Mouse (Mus musculus) cortical plate, adult 2 months (tissue): Measurements from ENCODE around the gene Ptpn9. TPM values are rescaled to one million over a fixed set of nuclear protein-coding genes. Genes with fewer than 3 reads are reported as not detected.
"Not testable (repeated sequence)": the region's sequence is repeated elsewhere in the genome, so short reads cannot be mapped to it uniquely, and the experiment has no call there.

Experiments used
- H3K27ac ChIP-seq: fragments of 200-500 bp; 2 replicates; pipeline ENCODE4 v1.5.1; 2012; ENCODE audit warnings: low read length, control low read depth, inconsistent platforms; ENCODE audit not compliant: insufficient read depth
- H3K4me1 ChIP-seq: fragments of 200-500 bp; 2 replicates; pipeline ENCODE4 v1.6.1; 2011; ENCODE audit warnings: low read length; ENCODE audit not compliant: control insufficient read depth, insufficient read depth
- H3K4me3 ChIP-seq: fragments of 200-500 bp; 2 replicates; pipeline ENCODE4 v1.5.1; 2011; ENCODE audit warnings: mild to moderate bottlenecking, low read length, control low read depth; ENCODE audit not compliant: insufficient read depth
- CTCF ChIP-seq: fragments of 200-500 bp; IDR thresholded peaks from 2 replicates; pipeline ENCODE4 v1.5.1; 2011; ENCODE audit warnings: mild to moderate bottlenecking, control low read depth, low read length; ENCODE audit not compliant: insufficient read depth; ENCODE audit errors: extremely low read depth
- POLR2A ChIP-seq: fragments of 200-500 bp; IDR thresholded peaks from 2 replicates; pipeline ENCODE4 v1.6.1; 2011; ENCODE audit warnings: mild to moderate bottlenecking, low read length, control low read depth; ENCODE audit not compliant: insufficient read depth; ENCODE audit errors: extremely low read depth
- polyA plus RNA-seq: library from polyadenylated mRNA; depleted of rRNA; stranded (reverse); fragments of >200 nt; gene quantifications from 2 replicates; pipeline ENCODE4 v1.2.3, GENCODE M21; 2012; rRNA removed

The Ptpn9 gene
- polyA plus RNA-seq, result 23.9 TPM in 2 replicates

- Histone ChIP-seq H3K27ac (peak within 1 kb of the TSS; percentile 95), H3K4me3 (peak within 1 kb of the TSS; percentile 100), H3K4me1 (no peaks in the 10 kb centered on the region; the same call in 1 of the 2 replicates)
- TF ChIP-seq CTCF, result peak; percentile 41
- TF ChIP-seq POLR2A, result no peak
These were observed at the start of gene Ptpn9 for GRCm38 (mm10) chr9:56994286-56995197. Ptpn9 (plus strand) TSS chr9:56994923.

- H3K4me3 ChIP-seq, H3K27ac ChIP-seq, H3K4me1 ChIP-seq: not testable (repeated sequence)
- TF ChIP-seq CTCF, result peak; percentile 64
These were observed 47.2 kb upstream of the Ptpn9 start for GRCm38 (mm10) chr9:56947481-56947880.

- not testable (repeated sequence) for H3K4me1 ChIP-seq, H3K4me3 ChIP-seq, H3K27ac ChIP-seq
These were observed 46.0 kb upstream of the Ptpn9 start for GRCm38 (mm10) chr9:56948699-56949098.

- Histone ChIP-seq H3K4me1 (peaks cover 2% of the 10 kb centered on the region; the same call in 1 of the 2 replicates), H3K4me3 (no peak overlapping the region; the same call in 1 of the 2 replicates), H3K27ac (no peak overlapping the region)
- TF ChIP-seq CTCF, result no peak
- no peak for TF ChIP-seq POLR2A
These were observed 45.0 kb upstream of the Ptpn9 start for GRCm38 (mm10) chr9:56949767-56950166.

GRCm38 (mm10) chr9:56950414-56951400 lies 44.0 kb upstream of the Ptpn9 start, which contains the start of gene Snupn:
Snupn (plus strand) TSS chr9:56950878.
- Histone ChIP-seq H3K4me3 (peak within 1 kb of the TSS; percentile 67), H3K4me1 (peaks cover 2% of the 10 kb centered on the region; the same call in 1 of the 2 replicates), H3K27ac (no peak within 1 kb of the TSS)
- TF ChIP-seq POLR2A, result peak; percentile 97
- TF ChIP-seq CTCF, result no peak

- Histone ChIP-seq H3K4me1 (peaks cover 2% of the 10 kb centered on the region; the same call in 1 of the 2 replicates), H3K4me3 (no peak overlapping the region), H3K27ac (no peak overlapping the region)
- TF ChIP-seq CTCF (no peak), POLR2A (no peak)
These were observed 41.2 kb upstream of the Ptpn9 start for GRCm38 (mm10) chr9:56953562-56953961.

GRCm38 (mm10) chr9:56956966-56957675 lies 37.6 kb upstream of the Ptpn9 start:
- no peak overlapping the region for H3K27ac ChIP-seq
- no peaks in the 10 kb centered on the region for H3K4me1 ChIP-seq
- TF ChIP-seq POLR2A (no peak), CTCF (no peak)
- no peak overlapping the region for H3K4me3 ChIP-seq

GRCm38 (mm10) chr9:56958689-56959088 lies 36.0 kb upstream of the Ptpn9 start:
- TF ChIP-seq POLR2A (no peak), CTCF (no peak)
- Histone ChIP-seq H3K4me1 (peaks cover 4% of the 10 kb centered on the region; the same call in 1 of the 2 replicates), H3K4me3 (no peak overlapping the region), H3K27ac (no peak overlapping the region)

- no peak overlapping the region for H3K27ac ChIP-seq
- no peak overlapping the region for H3K4me3 ChIP-seq
- H3K4me1 ChIP-seq, result peaks cover 4% of the 10 kb centered on the region; the same call in 1 of the 2 replicates
- TF ChIP-seq POLR2A (no peak), CTCF (no peak)
These were observed 33.1 kb upstream of the Ptpn9 start for GRCm38 (mm10) chr9:56961591-56961990.
